Mouse (Mus musculus) granulocyte monocyte progenitor cell, adult 5-6 weeks (primary cell): Measurements from ENCODE around the gene Trim44. TPM values are rescaled to one million over a fixed set of nuclear protein-coding genes. Genes with fewer than 3 reads are reported as not detected.

Experiments
- ATAC-seq: replicated peaks from 2 replicates; pipeline ENCODE4 v1.8.0; 2016; ENCODE audit warnings: mild to moderate bottlenecking, moderate TSS enrichment, inconsistent platforms; ENCODE audit not compliant: poor library complexity, severe bottlenecking
- total RNA-seq, 2 experiments: library from RNA; stranded (forward) in 1 of 2; stranded (reverse) in 1 of 2; fragments of 200-712, 200-1000 nt in 1 of 2; fragments of >200 nt in 1 of 2; fragmentation: Nextera tagmentation in 1 of 2; gene quantifications; 2 replicates each; pipeline ENCODE4 v1.2.3; 2014 to 2017

Gene Trim44
- total RNA-seq, 2 experiments from 2014 or later = 39.3 to 42.2 TPM

GRCm38 (mm10) chr2:102294827-102295270 lies 112.8 kb downstream of the Trim44 start:
- ATAC-seq = no peak

GRCm38 (mm10) chr2:102293181-102293580 lies 114.4 kb downstream of the Trim44 start:
- no peak for ATAC-seq

- ATAC-seq = no peak
Measured at GRCm38 (mm10) chr2:102292051-102292450, 115.6 kb downstream of the Trim44 start.

- ATAC-seq = no peak
Measured at GRCm38 (mm10) chr2:102291533-102291932, 116.1 kb downstream of the Trim44 start.

GRCm38 (mm10) chr2:102290041-102290440 lies 117.6 kb downstream of the Trim44 start:
- ATAC-seq = peak; percentile 95

- ATAC-seq = no peak
Measured at GRCm38 (mm10) chr2:102288676-102289075, 119.0 kb downstream of the Trim44 start.

- ATAC-seq = no peak
Measured at GRCm38 (mm10) chr2:102287369-102287768, 120.3 kb downstream of the Trim44 start.

- no peak for ATAC-seq
Measured at GRCm38 (mm10) chr2:102282081-102282480, 125.5 kb downstream of the Trim44 start.

- ATAC-seq = no peak
Measured at GRCm38 (mm10) chr2:102279779-102280178, 127.8 kb downstream of the Trim44 start.

GRCm38 (mm10) chr2:102277946-102278345 lies 129.7 kb downstream of the Trim44 start:
- peak; percentile 100 for ATAC-seq

- no peak for ATAC-seq
Measured at GRCm38 (mm10) chr2:102273280-102273679, 134.3 kb downstream of the Trim44 start.

- ATAC-seq = no peak
Measured at GRCm38 (mm10) chr2:102267582-102268339, 139.9 kb downstream of the Trim44 start.

- no peak for ATAC-seq
Measured at GRCm38 (mm10) chr2:102266911-102267310, 140.7 kb downstream of the Trim44 start.

- peak; percentile 73 for ATAC-seq
Measured at GRCm38 (mm10) chr2:102259139-102259538, 148.5 kb downstream of the Trim44 start.

GRCm38 (mm10) chr2:102258682-102259081 lies 148.9 kb downstream of the Trim44 start:
- no peak for ATAC-seq

GRCm38 (mm10) chr2:102257964-102258605 lies 149.5 kb downstream of the Trim44 start:
- peak; percentile 42; the same call in 1 of the 2 replicates for ATAC-seq

GRCm38 (mm10) chr2:102256591-102257335 lies 150.9 kb downstream of the Trim44 start:
- no peak for ATAC-seq

- ATAC-seq = no peak
Measured at GRCm38 (mm10) chr2:102256100-102256499, 151.5 kb downstream of the Trim44 start.

GRCm38 (mm10) chr2:102253204-102253603 lies 154.4 kb downstream of the Trim44 start:
- no peak for ATAC-seq

- ATAC-seq = no peak
Measured at GRCm38 (mm10) chr2:102252651-102253050, 155.0 kb downstream of the Trim44 start.
